Mouse (Mus musculus): ENCODE data around the gene Defb26. TPM values are rescaled to one million over a fixed set of nuclear protein-coding genes. Genes with fewer than 3 reads are reported as not detected.

The Defb26 gene
- not detected for polyA plus RNA-seq (2014; fragmentation: Illumina TruSeq; extraction: RNeasy Lipid Tissue Mini Kit (QIAGEN cat#74804); ENCODE audit: low read depth, low replicate concordance)

GRCm38 (mm10) chr2:152511592-152511991 lies at the start of gene Defb26:
Defb26 (minus strand) TSS chr2:152511692.

GRCm38 (mm10) chr2:152539944-152540710 lies 28.6 kb upstream of the Defb26 start, which contains the start of gene Defb29:
Defb29 (minus strand) TSS chr2:152540098.

GRCm38 (mm10) chr2:152517981-152518380 lies 6.5 kb upstream of the Defb26 start, which contains the start of gene Defb28:
Defb28 (plus strand) TSS chr2:152518255.

GRCm38 (mm10) chr2:152490038-152490437 lies 21.5 kb downstream of the Defb26 start, which contains the start of gene Defb22:
Defb22 (minus strand) TSS chr2:152490138.

GRCm38 (mm10) chr2:152476763-152477162 lies 34.7 kb downstream of the Defb26 start, which contains the start of gene Defb20:
Defb20 (plus strand) TSS chr2:152477063.

GRCm38 (mm10) chr2:152464570-152465150 lies 46.8 kb downstream of the Defb26 start, which contains the start of gene Defb23:
Defb23 (minus strand) TSS chr2:152464620.

Other genes starting within 250 kb of the Defb26 start
- gene Tbc1d20, start 217.9 kb downstream of the Defb26 start, polyA plus RNA-seq (2014; fragmentation: Illumina TruSeq; extraction: RNeasy Lipid Tissue Mini Kit (QIAGEN cat#74804); ENCODE audit: low read depth, low replicate concordance): 38.6 TPM
- gene Rbck1, start 179.0 kb downstream of the Defb26 start, polyA plus RNA-seq (2014; fragmentation: Illumina TruSeq; extraction: RNeasy Lipid Tissue Mini Kit (QIAGEN cat#74804); ENCODE audit: low read depth, low replicate concordance): 50.8 TPM
- 1.8 TPM for gene Trib3, start 167.7 kb downstream of the Defb26 start, polyA plus RNA-seq (2014; fragmentation: Illumina TruSeq; extraction: RNeasy Lipid Tissue Mini Kit (QIAGEN cat#74804); ENCODE audit: low read depth, low replicate concordance)
- gene Nrsn2, start 135.1 kb downstream of the Defb26 start, polyA plus RNA-seq (2014; fragmentation: Illumina TruSeq; extraction: RNeasy Lipid Tissue Mini Kit (QIAGEN cat#74804); ENCODE audit: low read depth, low replicate concordance): not detected
- 5.4 TPM for gene Sox12, start 113.6 kb downstream of the Defb26 start, polyA plus RNA-seq (2014; fragmentation: Illumina TruSeq; extraction: RNeasy Lipid Tissue Mini Kit (QIAGEN cat#74804); ENCODE audit: low read depth, low replicate concordance)
- 4.6 TPM for gene Zcchc3, start 96.7 kb downstream of the Defb26 start, polyA plus RNA-seq (2014; fragmentation: Illumina TruSeq; extraction: RNeasy Lipid Tissue Mini Kit (QIAGEN cat#74804); ENCODE audit: low read depth, low replicate concordance)
- gene 6820408C15Rik, start 96.1 kb downstream of the Defb26 start, polyA plus RNA-seq (2014; fragmentation: Illumina TruSeq; extraction: RNeasy Lipid Tissue Mini Kit (QIAGEN cat#74804); ENCODE audit: low read depth, low replicate concordance): 4.6 TPM
- not detected for gene Defb23, start 47.1 kb downstream of the Defb26 start, polyA plus RNA-seq (2014; fragmentation: Illumina TruSeq; extraction: RNeasy Lipid Tissue Mini Kit (QIAGEN cat#74804); ENCODE audit: low read depth, low replicate concordance)
- gene Defb20, start 34.6 kb downstream of the Defb26 start, polyA plus RNA-seq (2014; fragmentation: Illumina TruSeq; extraction: RNeasy Lipid Tissue Mini Kit (QIAGEN cat#74804); ENCODE audit: low read depth, low replicate concordance): not detected
- gene Defb22, start 21.6 kb downstream of the Defb26 start, polyA plus RNA-seq (2014; fragmentation: Illumina TruSeq; extraction: RNeasy Lipid Tissue Mini Kit (QIAGEN cat#74804); ENCODE audit: low read depth, low replicate concordance): not detected
- not detected for gene Defb28, start 6.6 kb upstream of the Defb26 start, polyA plus RNA-seq (2014; fragmentation: Illumina TruSeq; extraction: RNeasy Lipid Tissue Mini Kit (QIAGEN cat#74804); ENCODE audit: low read depth, low replicate concordance)
- not detected for gene Defb29, start 28.4 kb upstream of the Defb26 start, polyA plus RNA-seq (2014; fragmentation: Illumina TruSeq; extraction: RNeasy Lipid Tissue Mini Kit (QIAGEN cat#74804); ENCODE audit: low read depth, low replicate concordance)
- gene Gm17416, start 57.6 kb upstream of the Defb26 start, polyA plus RNA-seq (2014; fragmentation: Illumina TruSeq; extraction: RNeasy Lipid Tissue Mini Kit (QIAGEN cat#74804); ENCODE audit: low read depth, low replicate concordance): not detected
- not detected for gene Defb21, start 61.1 kb upstream of the Defb26 start, polyA plus RNA-seq (2014; fragmentation: Illumina TruSeq; extraction: RNeasy Lipid Tissue Mini Kit (QIAGEN cat#74804); ENCODE audit: low read depth, low replicate concordance)
- gene Defb19, start 68.6 kb upstream of the Defb26 start, polyA plus RNA-seq (2014; fragmentation: Illumina TruSeq; extraction: RNeasy Lipid Tissue Mini Kit (QIAGEN cat#74804); ENCODE audit: low read depth, low replicate concordance): not detected
- gene Defb45, start 87.7 kb upstream of the Defb26 start, polyA plus RNA-seq (2014; fragmentation: Illumina TruSeq; extraction: RNeasy Lipid Tissue Mini Kit (QIAGEN cat#74804); ENCODE audit: low read depth, low replicate concordance): not detected
- gene Defb36, start 92.6 kb upstream of the Defb26 start, polyA plus RNA-seq (2014; fragmentation: Illumina TruSeq; extraction: RNeasy Lipid Tissue Mini Kit (QIAGEN cat#74804); ENCODE audit: low read depth, low replicate concordance): not detected
- not detected for gene Defb25, start 111.4 kb upstream of the Defb26 start, polyA plus RNA-seq (2014; fragmentation: Illumina TruSeq; extraction: RNeasy Lipid Tissue Mini Kit (QIAGEN cat#74804); ENCODE audit: low read depth, low replicate concordance)
- 7.0 TPM for gene Rem1, start 115.3 kb upstream of the Defb26 start, polyA plus RNA-seq (2014; fragmentation: Illumina TruSeq; extraction: RNeasy Lipid Tissue Mini Kit (QIAGEN cat#74804); ENCODE audit: low read depth, low replicate concordance)
- gene H13, start 157.8 kb upstream of the Defb26 start, polyA plus RNA-seq (2014; fragmentation: Illumina TruSeq; extraction: RNeasy Lipid Tissue Mini Kit (QIAGEN cat#74804); ENCODE audit: low read depth, low replicate concordance): 35.5 TPM
- 16.7 TPM for gene Mcts2, start 175.3 kb upstream of the Defb26 start, polyA plus RNA-seq (2014; fragmentation: Illumina TruSeq; extraction: RNeasy Lipid Tissue Mini Kit (QIAGEN cat#74804); ENCODE audit: low read depth, low replicate concordance)
- gene Id1, start 224.6 kb upstream of the Defb26 start, polyA plus RNA-seq (2014; fragmentation: Illumina TruSeq; extraction: RNeasy Lipid Tissue Mini Kit (QIAGEN cat#74804); ENCODE audit: low read depth, low replicate concordance): 95.2 TPM
- gene Cox4i2, start 242.5 kb upstream of the Defb26 start, polyA plus RNA-seq (2014; fragmentation: Illumina TruSeq; extraction: RNeasy Lipid Tissue Mini Kit (QIAGEN cat#74804); ENCODE audit: low read depth, low replicate concordance): 20.2 TPM